Mouse (Mus musculus): Measurements from ENCODE around the gene Gm20481. TPM values are rescaled to one million over a fixed set of nuclear protein-coding genes. Genes with fewer than 3 reads are reported as not detected.
"Not testable (repeated sequence)": the region's sequence is repeated elsewhere in the genome, so short reads cannot be mapped to it uniquely, and the experiment has no call there.

The Gm20481 gene
- polyA plus RNA-seq, 1 experiment from 2014 or later, result not detected

DNA sequence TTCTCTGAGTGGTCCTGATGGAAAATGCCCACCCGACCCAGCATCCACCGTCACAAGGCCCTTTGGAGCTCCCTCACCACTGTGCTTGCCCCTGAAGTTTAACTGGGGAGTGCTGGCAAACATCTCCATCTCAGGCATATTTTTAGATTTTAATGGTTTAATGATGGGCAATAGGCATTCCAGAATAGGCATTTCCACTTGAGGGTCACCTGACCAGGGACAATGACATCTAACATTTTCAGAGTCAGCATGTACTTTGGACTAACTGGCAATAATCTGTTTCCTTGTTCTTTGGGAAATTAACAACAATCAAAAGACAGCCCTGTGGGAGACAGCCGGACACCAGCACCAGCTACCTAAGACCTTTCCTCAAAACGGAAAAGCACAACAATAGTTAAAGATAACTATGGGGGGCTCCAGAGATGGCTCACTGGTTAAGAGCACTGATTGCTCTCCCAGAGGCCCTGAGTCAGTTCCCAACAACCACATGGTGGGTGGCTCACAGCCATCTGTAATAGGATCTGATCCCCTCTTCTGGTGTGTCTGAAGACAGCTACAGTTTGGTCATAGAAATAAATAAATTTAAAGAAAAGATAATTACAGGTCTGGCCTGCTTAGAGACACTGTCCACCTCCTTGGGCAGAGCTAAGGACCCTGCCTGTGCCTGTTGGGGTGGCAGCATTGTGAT is 26.4 kb upstream of the Gm20481 start:
- Histone ChIP-seq H3K9ac (no peak overlapping the region), H3K27ac (no peak overlapping the region), H3K4me1 (peaks cover 4% of the 10 kb centered on the region; the same call in 1 of the 2 replicates), H3K9me3 (no peaks in the 10 kb centered on the region), H3K36me3 (replicated peaks) (no peaks in the 10 kb centered on the region), H3K4me3 (no peak overlapping the region), H3K27me3 (replicated peaks) (no peaks in the 10 kb centered on the region), H3K4me2 (no peak overlapping the region)
- WGBS, result 82% methylated on average over 4 of the region's 4 CpGs
- ATAC-seq (replicated peaks), result no peak

- no peak for ATAC-seq (replicated peaks)
- Histone ChIP-seq H3K9ac (no peak overlapping the region), H3K27me3 (replicated peaks) (no peaks in the 10 kb centered on the region), H3K36me3 (replicated peaks) (no peaks in the 10 kb centered on the region), H3K4me1 (peaks cover 4% of the 10 kb centered on the region; the same call in 1 of the 2 replicates), H3K9me3 (no peaks in the 10 kb centered on the region), H3K4me3 (no peak overlapping the region), H3K27ac (no peak overlapping the region), H3K4me2 (no peak overlapping the region)
Observed at GRCm38 (mm10) chr17:34944362-34944761, 25.4 kb upstream of the Gm20481 start.

GRCm38 (mm10) chr17:34946486-34947140 is 23.1 kb upstream of the Gm20481 start:
- peaks cover 19% of the 10 kb centered on the region for H3K4me1 ChIP-seq
- ATAC-seq (replicated peaks), result no peak
- H3K9ac ChIP-seq, result no peak overlapping the region
- H3K4me2 ChIP-seq, result no peak overlapping the region
- H3K27me3 ChIP-seq (replicated peaks), result no peaks in the 10 kb centered on the region
- 94% methylated on average over 5 of the region's 5 CpGs for WGBS
- peaks cover 4% of the 10 kb centered on the region; the same call in 1 of the 2 replicates for H3K36me3 ChIP-seq (replicated peaks)
- no peak overlapping the region for H3K27ac ChIP-seq
- H3K4me3 ChIP-seq, result no peak overlapping the region
- H3K9me3 ChIP-seq, result no peaks in the 10 kb centered on the region

DNA sequence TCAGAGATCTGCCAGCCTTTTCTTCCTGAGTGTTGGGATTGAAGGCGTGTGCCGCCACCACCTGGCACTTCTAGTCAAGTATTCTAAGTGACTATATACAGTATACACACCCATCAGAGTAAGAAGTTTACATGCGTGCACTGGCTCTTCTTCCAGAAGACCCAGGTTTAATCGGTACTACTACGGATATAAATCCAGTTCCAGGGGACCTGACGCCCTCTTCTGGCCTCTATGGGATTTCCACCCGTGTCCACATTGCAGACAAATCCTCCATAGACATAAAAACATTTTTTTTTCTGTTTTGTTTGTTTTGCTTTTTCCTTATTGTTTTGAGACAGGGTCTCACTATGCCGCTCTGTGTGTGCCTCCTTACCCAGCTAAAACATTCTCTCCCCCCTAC is 22.1 kb upstream of the Gm20481 start:
- no peak overlapping the region for H3K4me3 ChIP-seq
- H3K27me3 ChIP-seq (replicated peaks), result no peaks in the 10 kb centered on the region
- no peak for ATAC-seq (replicated peaks)
- H3K9me3 ChIP-seq, result no peaks in the 10 kb centered on the region
- WGBS, result 28% methylated on average over 8 of the region's 8 CpGs
- H3K27ac ChIP-seq, result no peak overlapping the region
- H3K9ac ChIP-seq, result no peak overlapping the region
- no peak overlapping the region for H3K4me2 ChIP-seq
- H3K4me1 ChIP-seq, result peaks cover 16% of the 10 kb centered on the region
- H3K36me3 ChIP-seq (replicated peaks), result peaks cover 4% of the 10 kb centered on the region; the same call in 1 of the 2 replicates

DNA sequence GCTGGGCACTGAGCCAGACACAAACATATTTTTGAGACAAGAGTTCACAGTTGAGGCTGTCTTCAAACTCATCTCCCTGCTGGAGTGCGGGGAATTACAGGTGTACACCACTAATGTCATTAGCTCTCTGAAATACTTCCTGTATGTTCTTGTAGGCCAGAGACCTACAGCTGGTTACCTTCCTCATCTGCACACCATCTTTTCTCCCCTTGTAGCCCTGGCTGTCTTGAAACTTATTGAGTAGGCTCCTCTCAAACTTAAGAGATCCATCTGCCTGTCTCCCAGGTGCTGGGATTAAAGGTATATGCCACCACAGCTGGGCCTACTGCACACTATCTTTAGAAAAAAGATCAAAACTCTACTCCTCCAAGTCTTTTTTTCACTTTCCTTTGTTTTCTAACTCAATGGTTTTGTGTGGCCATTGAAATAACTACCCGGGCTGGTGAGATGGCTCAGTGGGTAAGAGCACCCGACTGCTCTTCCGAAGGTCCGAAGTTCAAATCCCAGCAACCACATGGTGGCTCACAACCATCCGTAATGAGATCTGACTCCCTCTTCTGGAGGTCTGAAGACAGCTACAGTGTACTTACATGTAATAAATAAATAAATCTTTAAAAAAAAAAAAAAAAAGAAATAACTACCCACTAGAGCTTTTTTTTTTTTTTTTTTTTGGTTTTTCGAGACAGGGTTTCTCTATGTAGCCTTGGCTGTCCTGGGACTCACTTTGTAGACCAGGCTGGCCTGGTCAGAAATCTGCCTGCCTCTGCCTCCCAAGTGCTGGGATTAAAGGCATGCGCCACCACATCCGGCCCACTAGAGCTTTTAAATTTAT is 20.8 kb upstream of the Gm20481 start:
- not testable (repeated sequence) for H3K4me3 ChIP-seq; H3K9ac ChIP-seq; H3K9me3 ChIP-seq; H3K27ac ChIP-seq; H3K36me3 ChIP-seq (replicated peaks); H3K4me2 ChIP-seq; H3K27me3 ChIP-seq (replicated peaks); ATAC-seq (replicated peaks)
- H3K4me1 ChIP-seq, result peaks cover 16% of the 10 kb centered on the region
- WGBS, result 58% methylated on average over 9 of the region's 9 CpGs

DNA sequence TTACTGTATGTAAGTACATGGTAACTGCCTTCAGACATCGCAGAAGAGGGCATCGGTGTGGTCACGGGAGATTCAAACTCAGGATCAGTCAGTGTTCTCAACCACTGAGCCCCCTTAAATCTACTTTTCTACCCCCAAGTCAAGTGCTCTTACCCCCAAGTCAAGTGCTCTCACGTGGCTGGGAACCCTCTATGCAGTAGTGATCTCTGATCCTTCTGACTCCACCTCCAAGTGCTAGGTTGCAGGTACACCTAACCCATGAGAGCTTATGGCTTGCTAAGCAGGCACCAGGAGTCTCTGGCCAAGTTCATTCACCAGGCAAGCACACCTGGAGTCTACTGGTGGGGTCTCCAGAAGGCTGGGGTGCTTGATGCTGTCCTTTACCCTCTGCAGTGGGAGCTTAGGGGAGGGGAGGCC is 20.2 kb upstream of the Gm20481 start:
- peaks cover 16% of the 10 kb centered on the region for H3K4me1 ChIP-seq
- H3K9me3 ChIP-seq, result no peaks in the 10 kb centered on the region
- no peak overlapping the region for H3K27ac ChIP-seq
- peaks cover 4% of the 10 kb centered on the region; the same call in 1 of the 2 replicates for H3K36me3 ChIP-seq (replicated peaks)
- no peak for ATAC-seq (replicated peaks)
- WGBS, result 38% methylated on average over 4 of the region's 4 CpGs
- no peak overlapping the region for H3K4me2 ChIP-seq
- no peak overlapping the region for H3K9ac ChIP-seq
- no peak overlapping the region for H3K4me3 ChIP-seq
- no peaks in the 10 kb centered on the region for H3K27me3 ChIP-seq (replicated peaks)

GRCm38 (mm10) chr17:34950514-34951455 is 18.9 kb upstream of the Gm20481 start:
- Histone ChIP-seq H3K36me3 (replicated peaks) (peaks cover 4% of the 10 kb centered on the region; the same call in 1 of the 2 replicates), H3K4me2 (peak overlapping the region; percentile 72), H3K9me3 (no peaks in the 10 kb centered on the region), H3K4me1 (peaks cover 16% of the 10 kb centered on the region), H3K27ac (peak overlapping the region; percentile 89), H3K9ac (peak overlapping the region; percentile 100), H3K4me3 (peak overlapping the region; percentile 94), H3K27me3 (replicated peaks) (peaks cover 8% of the 10 kb centered on the region)
- no peak for ATAC-seq (replicated peaks)
- 29% methylated on average over 10 of the region's 10 CpGs for WGBS

DNA sequence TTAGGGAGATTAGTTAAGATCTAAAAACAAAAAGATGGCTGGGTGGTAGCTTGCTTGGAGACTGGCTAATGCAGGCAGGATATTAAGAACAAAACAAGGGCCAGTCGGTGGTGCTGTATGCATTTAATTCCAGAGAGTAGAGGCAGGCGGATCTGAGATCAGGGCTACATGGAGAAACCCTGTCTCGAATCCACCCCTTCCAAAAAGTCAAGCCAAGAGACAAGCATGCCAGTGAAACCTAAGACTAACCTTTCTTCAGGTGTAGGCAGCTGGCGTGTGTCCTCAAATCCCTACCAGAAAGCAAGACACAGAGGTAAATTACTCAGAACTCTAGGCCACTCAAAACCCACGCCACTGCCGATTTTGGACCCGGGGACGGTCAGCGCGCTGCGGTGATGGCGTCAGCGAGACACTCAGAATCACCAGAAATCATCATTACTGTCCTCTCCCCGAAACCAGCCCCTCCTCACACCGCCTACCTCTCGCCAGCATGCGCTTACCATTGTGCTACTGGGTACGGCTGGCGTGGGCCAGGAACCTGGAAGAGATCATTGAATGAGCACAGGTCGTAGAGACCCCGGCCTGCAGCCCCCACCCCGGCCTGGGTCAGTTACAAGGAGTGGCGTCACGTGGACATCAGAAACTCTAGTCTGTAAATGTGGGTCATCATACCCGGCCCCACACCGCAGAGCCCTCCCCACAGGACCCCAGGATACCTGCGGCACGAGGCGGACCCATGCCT is 17.9 kb upstream of the Gm20481 start:
- peak overlapping the region; percentile 72 for H3K4me2 ChIP-seq
- H3K4me3 ChIP-seq, result peak overlapping the region; percentile 94
- ATAC-seq (replicated peaks), result peak; percentile 75
- H3K27me3 ChIP-seq (replicated peaks), result peaks cover 12% of the 10 kb centered on the region
- peaks cover 4% of the 10 kb centered on the region; the same call in 1 of the 2 replicates for H3K36me3 ChIP-seq (replicated peaks)
- 1% methylated on average over 29 of the region's 29 CpGs for WGBS
- H3K9me3 ChIP-seq, result no peaks in the 10 kb centered on the region
- H3K9ac ChIP-seq, result peak overlapping the region; percentile 100
- H3K27ac ChIP-seq, result peak overlapping the region; percentile 89
- peaks cover 16% of the 10 kb centered on the region for H3K4me1 ChIP-seq

GRCm38 (mm10) chr17:34952378-34953040 is 17.2 kb upstream of the Gm20481 start:
- Histone ChIP-seq H3K27ac (peak overlapping the region; percentile 89), H3K4me3 (peak overlapping the region; percentile 94), H3K9me3 (no peaks in the 10 kb centered on the region), H3K4me2 (peak overlapping the region; percentile 72), H3K27me3 (replicated peaks) (peaks cover 14% of the 10 kb centered on the region), H3K4me1 (peaks cover 16% of the 10 kb centered on the region), H3K9ac (peak overlapping the region; percentile 100), H3K36me3 (replicated peaks) (peaks cover 4% of the 10 kb centered on the region; the same call in 1 of the 2 replicates)
- WGBS, result under 1% methylated on average over 23 of the region's 23 CpGs
- ATAC-seq (replicated peaks), result peak; percentile 89

DNA sequence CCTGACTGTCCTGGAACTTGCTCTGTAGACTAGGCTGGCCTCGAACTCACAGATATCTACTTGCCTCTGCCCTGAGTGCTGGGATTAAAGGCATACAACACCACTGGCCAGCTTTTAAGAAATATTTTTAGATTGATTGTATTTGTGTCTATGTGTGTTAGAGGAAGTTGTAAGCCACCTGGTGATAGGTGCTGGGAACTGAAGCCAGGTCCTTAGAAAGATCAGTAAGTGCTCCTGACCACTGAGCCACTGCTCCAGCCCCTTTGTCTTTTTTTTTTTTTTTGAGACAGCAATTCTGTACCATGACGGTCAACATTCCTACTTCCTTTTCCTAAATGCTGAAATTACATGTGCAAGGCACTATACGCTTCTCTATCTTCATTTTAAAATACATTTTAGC is 16.5 kb upstream of the Gm20481 start:
- peaks cover 16% of the 10 kb centered on the region for H3K4me1 ChIP-seq
- no peak overlapping the region for H3K27ac ChIP-seq
- H3K9me3 ChIP-seq, result no peaks in the 10 kb centered on the region
- no peak overlapping the region for H3K9ac ChIP-seq
- peaks cover 14% of the 10 kb centered on the region for H3K27me3 ChIP-seq (replicated peaks)
- WGBS, result 93% methylated on average over 3 of the region's 3 CpGs
- H3K4me3 ChIP-seq, result peak overlapping the region; percentile 94
- 0 out of 2 replicates have a peak overlapping the region, but pooled peaks have one; percentile 72 for H3K4me2 ChIP-seq
- ATAC-seq (replicated peaks), result no peak
- H3K36me3 ChIP-seq (replicated peaks), result peaks cover 4% of the 10 kb centered on the region; the same call in 1 of the 2 replicates
